Mouse (Mus musculus): ENCODE measurements at regions not wholly inside any gene's neighbourhood (a gene's known extent, or its start where the extent isn't known, plus 50 kb on each side); places are given as distances from the start of the nearest gene placed in this dataset.

DNA sequence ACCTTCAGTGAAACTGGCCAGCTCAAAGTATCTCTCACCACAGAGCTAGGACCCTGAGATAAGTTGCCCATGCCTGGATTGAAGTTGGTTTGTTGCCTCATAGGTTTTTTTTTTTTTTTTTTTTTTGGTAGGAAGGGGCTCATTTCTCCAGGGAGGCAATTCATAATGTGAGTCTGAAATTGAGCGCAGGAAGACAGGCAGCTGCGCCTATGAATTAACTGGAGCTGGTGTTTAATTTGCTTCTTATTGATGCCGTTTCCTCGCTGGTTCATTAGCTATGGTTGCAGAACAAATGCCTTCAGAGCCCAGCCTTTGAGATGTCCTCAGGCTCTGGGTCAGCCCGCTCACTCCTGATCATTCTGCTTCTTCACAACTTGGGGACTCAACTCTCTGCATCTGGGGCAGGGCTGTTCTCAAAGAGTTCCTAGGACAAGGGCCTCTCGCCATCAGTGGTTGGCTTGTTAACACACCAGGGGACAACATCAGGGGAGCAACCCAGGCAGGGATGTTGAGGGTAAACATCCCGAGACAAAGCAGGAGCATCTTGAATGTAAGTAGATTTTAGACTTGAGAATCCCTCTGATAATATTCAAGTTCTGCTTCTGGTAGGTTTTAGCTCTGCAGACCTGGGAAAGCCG is 123.3 kb upstream of the Ptprt start:
- no peak overlapping the region for H3K4me3 ChIP-seq (ENCODE audit: insufficient read depth, low read depth, low read length)
- no peaks in the 10 kb centered on the region for H3K4me1 ChIP-seq (ENCODE audit: control insufficient read depth, insufficient read depth, low read length)
- TF ChIP-seq POLR2A (IDR thresholded peaks at IDR 0.05; ENCODE audit: low read depth, low read length), result no peak
- no peak for TF ChIP-seq CTCF (conservative IDR thresholded peaks at IDR 0.05; ENCODE audit: insufficient read depth, insufficient read length, low read depth, low read length)
- H3K27ac ChIP-seq (ENCODE audit: insufficient read depth, low read depth, low read length), result no peak overlapping the region
- 81% methylated on average over 8 of the region's 8 CpGs for WGBS
- H3K36me3 ChIP-seq (ENCODE audit: control insufficient read depth, insufficient read depth, low read length), result no peaks in the 10 kb centered on the region
- no peak for DNase-seq
- H3K27me3 ChIP-seq (replicated peaks; ENCODE audit: control insufficient read depth, insufficient read depth, low read length), result no peaks in the 10 kb centered on the region

- WGBS, result 44% methylated on average over 6 of the region's 6 CpGs
- no peak overlapping the region for H3K4me3 ChIP-seq (ENCODE audit: insufficient read depth, low read depth, low read length)
These were observed 120.7 kb upstream of the Ptprt start for GRCm38 (mm10) chr2:162781599-162781998.

DNA sequence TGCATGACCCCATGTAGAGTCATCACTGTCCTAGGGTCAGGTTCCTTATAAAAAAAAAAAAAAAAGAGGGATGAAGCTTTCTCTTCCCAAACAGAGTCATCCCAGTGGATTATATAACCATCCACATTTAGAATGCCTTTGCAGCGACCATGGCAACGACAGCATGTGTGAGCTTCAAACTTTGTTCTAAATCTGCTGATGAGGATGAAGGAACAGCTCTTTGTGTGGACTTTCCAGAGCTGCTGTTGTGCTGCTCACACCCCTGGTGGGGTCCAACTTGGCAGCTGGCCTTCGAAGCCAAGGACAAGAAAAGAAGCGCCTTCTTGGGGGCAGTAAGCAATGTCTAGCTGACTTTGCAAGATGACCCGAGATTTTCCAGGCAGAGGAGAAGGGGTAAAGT is 115.6 kb upstream of the Ptprt start:
- 81% methylated on average over 5 of the region's 5 CpGs for WGBS
- Histone ChIP-seq H3K27me3 (replicated peaks; ENCODE audit: control insufficient read depth, insufficient read depth, low read length) (no peaks in the 10 kb centered on the region), H3K36me3 (ENCODE audit: control insufficient read depth, insufficient read depth, low read length) (no peaks in the 10 kb centered on the region), H3K4me1 (ENCODE audit: control insufficient read depth, insufficient read depth, low read length) (no peaks in the 10 kb centered on the region), H3K27ac (ENCODE audit: insufficient read depth, low read depth, low read length) (no peak overlapping the region), H3K4me3 (ENCODE audit: insufficient read depth, low read depth, low read length) (no peak overlapping the region)
- no peak for TF ChIP-seq CTCF (conservative IDR thresholded peaks at IDR 0.05; ENCODE audit: insufficient read depth, insufficient read length, low read depth, low read length)
- no peak for DNase-seq

More at GRCm38 (mm10) chr2:162781599-162781998, 120.7 kb upstream of the Ptprt start:
- TF ChIP-seq CTCF (conservative IDR thresholded peaks at IDR 0.05; ENCODE audit: insufficient read depth, insufficient read length, low read depth, low read length), result no peak
- no peak for TF ChIP-seq POLR2A (IDR thresholded peaks at IDR 0.05; ENCODE audit: low read depth, low read length)
- Histone ChIP-seq H3K27ac (ENCODE audit: insufficient read depth, low read depth, low read length) (no peak overlapping the region), H3K27me3 (replicated peaks; ENCODE audit: control insufficient read depth, insufficient read depth, low read length) (no peaks in the 10 kb centered on the region), H3K4me1 (ENCODE audit: control insufficient read depth, insufficient read depth, low read length) (no peaks in the 10 kb centered on the region), H3K36me3 (ENCODE audit: control insufficient read depth, insufficient read depth, low read length) (no peaks in the 10 kb centered on the region)
- DNase-seq, result no peak

DNA sequence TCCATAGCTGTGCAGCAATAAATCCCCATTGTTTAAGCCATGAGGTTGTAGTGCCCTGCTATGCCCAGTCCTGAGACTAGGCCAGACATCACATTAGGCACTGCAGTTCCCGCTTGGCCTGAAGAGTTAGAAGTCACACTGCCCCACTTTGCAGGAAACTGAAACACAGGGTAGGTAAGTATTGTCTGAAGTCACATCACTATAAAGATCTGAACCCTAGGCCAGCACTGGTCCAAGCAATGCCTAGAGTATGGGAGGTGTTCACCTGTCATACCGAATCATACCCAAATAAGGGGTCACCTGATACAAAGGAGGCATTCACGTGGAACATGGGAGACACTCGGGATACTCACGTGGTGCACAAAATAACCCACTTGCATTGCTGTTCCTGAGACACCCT is 111.6 kb upstream of the Ptprt start:
- Histone ChIP-seq H3K4me1 (ENCODE audit: control insufficient read depth, insufficient read depth, low read length) (no peaks in the 10 kb centered on the region), H3K27me3 (replicated peaks; ENCODE audit: control insufficient read depth, insufficient read depth, low read length) (no peaks in the 10 kb centered on the region), H3K36me3 (ENCODE audit: control insufficient read depth, insufficient read depth, low read length) (no peaks in the 10 kb centered on the region), H3K27ac (ENCODE audit: insufficient read depth, low read depth, low read length) (no peak overlapping the region), H3K4me3 (ENCODE audit: insufficient read depth, low read depth, low read length) (no peak overlapping the region)
- TF ChIP-seq POLR2A (IDR thresholded peaks at IDR 0.05; ENCODE audit: low read depth, low read length) (no peak), CTCF (conservative IDR thresholded peaks at IDR 0.05; ENCODE audit: insufficient read depth, insufficient read length, low read depth, low read length) (no peak)
- 80% methylated on average over 5 of the region's 5 CpGs for WGBS
- no peak for DNase-seq

DNA sequence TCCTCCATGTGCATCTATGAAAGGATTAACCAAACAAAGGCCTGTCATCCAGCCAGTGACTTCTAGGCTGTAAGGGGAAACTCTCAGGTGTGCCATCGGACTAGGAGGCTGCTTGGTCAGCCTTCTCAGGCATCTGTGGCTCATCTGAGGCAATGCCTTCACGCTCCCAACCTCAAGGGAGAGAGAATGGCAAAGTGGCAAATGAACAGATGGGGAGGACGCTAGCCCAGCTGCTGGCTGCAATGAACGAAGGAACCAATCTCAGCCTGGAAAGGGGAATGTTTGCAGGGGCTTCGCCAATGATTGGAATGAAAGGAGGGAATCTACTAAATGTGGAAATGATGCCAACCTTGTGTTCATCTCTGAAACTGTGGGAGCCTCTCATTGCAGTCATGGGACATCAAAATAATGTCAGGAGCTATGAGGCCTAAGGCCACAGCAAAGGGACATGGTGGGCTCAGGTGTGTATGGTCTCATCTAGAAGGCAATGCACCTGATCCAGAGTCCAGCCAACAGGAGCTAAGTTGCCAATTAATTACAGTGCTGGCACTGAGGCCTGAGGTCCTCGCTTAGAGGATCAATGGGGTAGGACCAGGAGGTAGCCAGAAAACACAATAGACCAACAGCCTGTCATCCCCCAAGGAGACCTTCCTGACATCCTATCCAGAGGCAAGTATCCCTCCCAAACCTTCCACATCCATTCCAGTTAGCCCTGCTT is 108.9 kb upstream of the Ptprt start:
- no peak for DNase-seq
- no peak for TF ChIP-seq POLR2A (IDR thresholded peaks at IDR 0.05; ENCODE audit: low read depth, low read length)
- no peak for TF ChIP-seq CTCF (conservative IDR thresholded peaks at IDR 0.05; ENCODE audit: insufficient read depth, insufficient read length, low read depth, low read length)
- Histone ChIP-seq H3K27me3 (replicated peaks; ENCODE audit: control insufficient read depth, insufficient read depth, low read length) (no peaks in the 10 kb centered on the region), H3K4me3 (ENCODE audit: insufficient read depth, low read depth, low read length) (no peak overlapping the region), H3K4me1 (ENCODE audit: control insufficient read depth, insufficient read depth, low read length) (no peaks in the 10 kb centered on the region), H3K27ac (ENCODE audit: insufficient read depth, low read depth, low read length) (no peak overlapping the region), H3K36me3 (ENCODE audit: control insufficient read depth, insufficient read depth, low read length) (no peaks in the 10 kb centered on the region)
- WGBS, result 82% methylated on average over 6 of the region's 6 CpGs

GRCm38 (mm10) chr2:162764059-162764458 is 103.1 kb upstream of the Ptprt start:
- no peaks in the 10 kb centered on the region for H3K4me1 ChIP-seq (ENCODE audit: control insufficient read depth, insufficient read depth, low read length)
- no peak overlapping the region for H3K27ac ChIP-seq (ENCODE audit: insufficient read depth, low read depth, low read length)
- TF ChIP-seq POLR2A (IDR thresholded peaks at IDR 0.05; ENCODE audit: low read depth, low read length) (no peak), CTCF (conservative IDR thresholded peaks at IDR 0.05; ENCODE audit: insufficient read depth, insufficient read length, low read depth, low read length) (no peak)
- WGBS, result 88% methylated on average over 6 of the region's 6 CpGs
- no peak overlapping the region for H3K4me3 ChIP-seq (ENCODE audit: insufficient read depth, low read depth, low read length)
- no peaks in the 10 kb centered on the region for H3K36me3 ChIP-seq (ENCODE audit: control insufficient read depth, insufficient read depth, low read length)
- H3K27me3 ChIP-seq (replicated peaks; ENCODE audit: control insufficient read depth, insufficient read depth, low read length), result no peaks in the 10 kb centered on the region; the same call in 1 of the 2 replicates
- DNase-seq, result no peak

DNA sequence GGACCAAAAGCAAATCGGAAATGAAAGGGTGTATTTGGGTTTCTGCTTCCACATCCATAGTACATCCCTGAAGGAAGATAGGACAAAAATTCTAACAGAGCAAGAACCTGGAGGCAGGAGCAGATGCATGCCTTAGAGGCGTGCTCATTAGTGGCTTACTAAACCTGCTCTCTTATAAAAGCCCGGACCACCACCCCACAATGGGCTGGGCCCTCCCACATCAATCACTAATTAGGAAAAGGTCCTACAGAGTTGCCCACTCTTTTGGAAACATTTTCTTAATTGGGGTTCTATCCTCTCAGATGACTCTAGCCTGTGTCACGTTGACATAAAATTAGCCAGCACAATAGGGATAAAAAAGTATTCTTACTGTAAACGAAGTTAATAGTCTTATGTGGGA is 79.6 kb upstream of the Ptprt start:
- TF ChIP-seq POLR2A (IDR thresholded peaks at IDR 0.05; ENCODE audit: low read depth, low read length), result no peak
- TF ChIP-seq CTCF (conservative IDR thresholded peaks at IDR 0.05; ENCODE audit: insufficient read depth, insufficient read length, low read depth, low read length), result no peak
- Histone ChIP-seq H3K27me3 (replicated peaks; ENCODE audit: control insufficient read depth, insufficient read depth, low read length) (no peaks in the 10 kb centered on the region; the same call in 1 of the 2 replicates), H3K4me1 (ENCODE audit: control insufficient read depth, insufficient read depth, low read length) (no peaks in the 10 kb centered on the region), H3K27ac (ENCODE audit: insufficient read depth, low read depth, low read length) (no peak overlapping the region), H3K4me3 (ENCODE audit: insufficient read depth, low read depth, low read length) (no peak overlapping the region), H3K36me3 (ENCODE audit: control insufficient read depth, insufficient read depth, low read length) (no peaks in the 10 kb centered on the region)
- no peak for DNase-seq
- 74% methylated on average over 5 of the region's 5 CpGs for WGBS

Measured in kidney, adult 2 months (tissue).